Mouse (Mus musculus) CH12.LX (cell line): Measurements from ENCODE around the gene Il6st. TPM values are rescaled to one million over a fixed set of nuclear protein-coding genes. Genes with fewer than 3 reads are reported as not detected.

Experiments
- DNase-seq: peaks from one replicate; pipeline ENCODE4 v3.0.0-alpha.2; 2013; ENCODE audit errors: extremely low read depth
- H3K27ac ChIP-seq: 2 replicates; pipeline ENCODE4 v1.5.1; 2012; ENCODE audit warnings: low read depth, mild to moderate bottlenecking, control low read depth, moderate library complexity; ENCODE audit not compliant: insufficient read depth
- H3K27me3 ChIP-seq: replicated peaks from 2 replicates; pipeline ENCODE3; 2012; ENCODE audit warnings: inconsistent platforms
- H3K36me3 ChIP-seq, 2 experiments: replicated peaks in 1 of 2; 2 replicates each; pipeline versions ENCODE3 to v1.6.1; 2012; ENCODE audit warnings: inconsistent platforms in 1 of 2, low read length in 1 of 2, mild to moderate bottlenecking in 1 of 2, mixed read lengths in 1 of 2, moderate library complexity in 1 of 2; ENCODE audit not compliant: control insufficient read depth in 1 of 2, insufficient read depth in 1 of 2
- H3K4me1 ChIP-seq, 2 experiments: 2 replicates each; pipeline ENCODE4 v1.6.1; 2012; ENCODE audit warnings: inconsistent platforms in 1 of 2, moderate library complexity in 1 of 2; ENCODE audit not compliant: insufficient read depth in 2 of 2, control insufficient read depth in 1 of 2
- H3K4me2 ChIP-seq: 2 replicates; pipeline ENCODE4 v1.6.1; 2012; ENCODE audit warnings: low read depth, mild to moderate bottlenecking, control low read depth; ENCODE audit not compliant: poor library complexity, insufficient read depth, severe bottlenecking
- H3K4me3 ChIP-seq, 3 experiments: fragments of 150-350 bp in 1 of 3; sonication (generic) in 1 of 3; replicated peaks in 1 of 3; 2 replicates each; pipeline versions ENCODE3 to v1.5.1; 2011 to 2012; ENCODE audit warnings: low read depth in 2 of 3, low read length in 2 of 3, mild to moderate bottlenecking in 2 of 3, moderate library complexity in 2 of 3, control low read depth in 1 of 3, improper control_type of control experiment in 1 of 3, inconsistent platforms in 1 of 3, mixed read lengths in 1 of 3; ENCODE audit not compliant: poor library complexity in 1 of 3
- H3K79me2 ChIP-seq: replicated peaks from 2 replicates; pipeline ENCODE4 v1.6.1; 2012; ENCODE audit warnings: mild to moderate bottlenecking, moderate library complexity; ENCODE audit not compliant: control insufficient read depth, poor library complexity, insufficient read depth, severe bottlenecking; ENCODE audit errors: extremely low read depth
- H3K9ac ChIP-seq: 2 replicates; pipeline ENCODE4 v1.6.1; 2012; ENCODE audit warnings: low read depth, mild to moderate bottlenecking, control low read depth, moderate library complexity; ENCODE audit not compliant: insufficient read depth
- H3K9me3 ChIP-seq: replicated peaks from 2 replicates; pipeline ENCODE3; 2012; ENCODE audit warnings: low read length, inconsistent platforms, mixed read lengths
- BHLHE40 ChIP-seq: IDR thresholded peaks from 2 replicates; pipeline ENCODE4 v1.6.1; 2011; ENCODE audit warnings: mild to moderate bottlenecking, low read depth, low read length, improper control_type of control experiment
- CHD1 ChIP-seq: IDR thresholded peaks from 2 replicates; pipeline ENCODE4 v1.6.1; 2012; ENCODE audit warnings: low read depth, low read length, improper control_type of control experiment, inconsistent platforms
- CHD2 ChIP-seq: IDR thresholded peaks from 2 replicates; pipeline ENCODE4 v1.6.1; 2011; ENCODE audit warnings: low read length, improper control_type of control experiment
- CTCF ChIP-seq, 2 experiments: IDR thresholded peaks in 1 of 2; conservative IDR thresholded peaks in 1 of 2; 2 replicates each; pipeline ENCODE4 v1.5.1; 2011 to 2012; ENCODE audit warnings: low read depth in 2 of 2, low read length in 2 of 2, improper control_type of control experiment in 1 of 2, inconsistent platforms in 1 of 2, mild to moderate bottlenecking in 1 of 2, moderate library complexity in 1 of 2
- E2F4 ChIP-seq: IDR thresholded peaks from 2 replicates; pipeline ENCODE4 v1.6.1; 2011; ENCODE audit warnings: low read depth, low read length, improper control_type of control experiment; ENCODE audit not compliant: insufficient replicate concordance
- EP300 ChIP-seq: IDR thresholded peaks from 2 replicates; pipeline ENCODE4 v1.6.1; 2011; ENCODE audit warnings: low read length, improper control_type of control experiment
- ETS1 ChIP-seq: conservative IDR thresholded peaks from 2 replicates; pipeline ENCODE4 v1.6.1; 2012; ENCODE audit warnings: low read depth, mild to moderate bottlenecking, inconsistent platforms, low read length, improper control_type of control experiment, moderate library complexity
- HCFC1 ChIP-seq: IDR thresholded peaks from 2 replicates; pipeline ENCODE4 v1.6.1; 2012; ENCODE audit warnings: low read depth, mild to moderate bottlenecking, inconsistent platforms, low read length, improper control_type of control experiment
- IRF4 ChIP-seq: IDR thresholded peaks from 2 replicates; pipeline ENCODE4 v1.6.1; 2014; ENCODE audit warnings: low read depth, mild to moderate bottlenecking, inconsistent platforms, low read length, improper control_type of control experiment
- JUN ChIP-seq: IDR thresholded peaks from 2 replicates; pipeline ENCODE4 v1.6.1; 2011; ENCODE audit warnings: low read depth, mild to moderate bottlenecking, low read length, improper control_type of control experiment, moderate library complexity; ENCODE audit not compliant: insufficient read depth
- JUND ChIP-seq: conservative IDR thresholded peaks from 2 replicates; pipeline ENCODE4 v1.6.1; 2011; ENCODE audit warnings: low read depth, low read length, improper control_type of control experiment
- KAT2A ChIP-seq: IDR thresholded peaks from 2 replicates; pipeline ENCODE4 v1.6.1; 2012; ENCODE audit warnings: low read length, improper control_type of control experiment, inconsistent platforms; ENCODE audit not compliant: insufficient replicate concordance
- MAFK ChIP-seq: IDR thresholded peaks from 2 replicates; pipeline ENCODE4 v1.6.1; 2011; ENCODE audit warnings: low read length, improper control_type of control experiment; ENCODE audit not compliant: insufficient replicate concordance
- MAX ChIP-seq: IDR thresholded peaks from 2 replicates; pipeline ENCODE4 v1.6.1; 2011; ENCODE audit warnings: low read length, improper control_type of control experiment
- MAZ ChIP-seq: IDR thresholded peaks from 2 replicates; pipeline ENCODE4 v1.6.1; 2012; ENCODE audit warnings: low read depth, mild to moderate bottlenecking, inconsistent platforms, low read length, improper control_type of control experiment, moderate library complexity
- MEF2A ChIP-seq: IDR thresholded peaks from 2 replicates; pipeline ENCODE4 v1.6.1; 2014; ENCODE audit warnings: low read depth, mild to moderate bottlenecking, inconsistent platforms, low read length, improper control_type of control experiment, borderline replicate concordance
- MYC ChIP-seq: IDR thresholded peaks from 2 replicates; pipeline ENCODE4 v1.6.1; 2011; ENCODE audit warnings: low read depth, mild to moderate bottlenecking, improper control_type of control experiment, low read length
- NELFE ChIP-seq: IDR thresholded peaks from 2 replicates; pipeline ENCODE4 v1.6.1; 2011; ENCODE audit warnings: low read depth, low read length, improper control_type of control experiment
- NRF1 ChIP-seq: IDR thresholded peaks from 2 replicates; pipeline ENCODE4 v1.6.1; 2014; ENCODE audit warnings: low read depth, mild to moderate bottlenecking, inconsistent platforms, low read length, improper control_type of control experiment, moderate library complexity
- PAX5 ChIP-seq: IDR thresholded peaks from 2 replicates; pipeline ENCODE4 v1.6.1; 2012; ENCODE audit warnings: low read length, inconsistent platforms, mixed read lengths
- POLR2A ChIP-seq: IDR thresholded peaks from 2 replicates; pipeline ENCODE4 v1.6.1; 2011; ENCODE audit warnings: low read depth, mild to moderate bottlenecking, improper control_type of control experiment, low read length
- POLR2AphosphoS2 ChIP-seq: IDR thresholded peaks from 2 replicates; pipeline ENCODE4 v1.6.1; 2011; ENCODE audit warnings: low read depth, low read length, improper control_type of control experiment
- RCOR1 ChIP-seq: conservative IDR thresholded peaks from 2 replicates; pipeline ENCODE4 v1.6.1; 2012; ENCODE audit warnings: low read depth, mild to moderate bottlenecking, inconsistent platforms, low read length, improper control_type of control experiment
- TCF12 ChIP-seq: IDR thresholded peaks from 2 replicates; pipeline ENCODE4 v1.6.1; 2014; ENCODE audit warnings: low read depth, mild to moderate bottlenecking, inconsistent platforms, low read length, improper control_type of control experiment
- USF2 ChIP-seq: conservative IDR thresholded peaks from 2 replicates; pipeline ENCODE4 v1.6.1; 2011; ENCODE audit warnings: low read depth, low read length, improper control_type of control experiment
- ZC3H11A ChIP-seq: IDR thresholded peaks from 2 replicates; pipeline ENCODE4 v1.6.1; 2012; ENCODE audit warnings: low read depth, mild to moderate bottlenecking, inconsistent platforms, low read length, improper control_type of control experiment
- ZKSCAN1 ChIP-seq: IDR thresholded peaks from 2 replicates; pipeline ENCODE4 v1.6.1; 2012; ENCODE audit warnings: low read depth, inconsistent platforms, low read length, improper control_type of control experiment, borderline replicate concordance
- ZMIZ1 ChIP-seq: IDR thresholded peaks from 2 replicates; pipeline ENCODE4 v1.6.1; 2012; ENCODE audit warnings: low read depth, mild to moderate bottlenecking, inconsistent platforms, low read length, improper control_type of control experiment
- ZNF384 ChIP-seq: IDR thresholded peaks from 2 replicates; pipeline ENCODE4 v1.6.1; 2012; ENCODE audit warnings: low read depth, low read length, improper control_type of control experiment, inconsistent platforms
- dilution Hi-C: fragments of 300-500 bp; cut with MboI; formaldehyde crosslinking; loops from 2 replicates; pipeline ENCODE4 v1.14.3; 2020; ENCODE audit warnings: low sequenced_read_pairs; ENCODE audit not compliant: extremely low pct_unique_long_range_greater_than_20kb, extremely low pct_ligation_motif_present
- in situ Hi-C: fragments of 300-500 bp; cut with MboI; formaldehyde crosslinking; loops from 3 replicates; pipeline ENCODE4 v1.14.3; 2019; ENCODE audit warnings: low sequenced_read_pairs, low pct_ligation_motif_present, low pct_unique_long_range_greater_than_20kb, mixed read lengths
- polyA plus RNA-seq: library from polyadenylated mRNA; unstranded; fragments of >175 nt; gene quantifications from 2 replicates; pipeline ENCODE4 v1.2.1, GENCODE M21; 2012; ENCODE audit warnings: low read depth; ENCODE audit not compliant: insufficient read length
- total RNA-seq, 2 experiments: library from RNA; depleted of rRNA; stranded (reverse); fragments of 300-350 nt in 1 of 2; fragments of >200 nt in 1 of 2; gene quantifications; 2 replicates each; pipeline ENCODE4 v1.2.3; 2012 to 2014

Gene Il6st
- total and polyA plus RNA-seq, 3 experiments: 3.5 to 7.6 (median 5.7) TPM

DNA sequence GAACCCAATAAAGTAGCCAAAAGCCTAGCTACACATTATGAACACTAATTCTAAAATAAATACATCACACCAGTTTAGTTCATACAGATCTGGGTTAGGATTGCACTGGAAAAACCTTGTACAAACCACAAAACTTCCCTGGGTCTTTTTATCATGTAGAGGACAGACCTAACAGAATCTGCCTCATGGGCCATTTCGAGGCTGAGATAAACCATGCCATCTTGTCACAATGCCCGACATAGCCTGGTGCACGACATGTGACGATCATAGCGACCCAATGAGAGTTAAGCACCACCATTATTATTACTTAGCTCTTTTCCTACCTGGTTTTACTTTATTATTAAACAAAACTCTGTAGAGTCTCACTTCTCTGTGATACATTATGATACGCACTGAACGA lies 73.2 kb downstream of the Il6st start:
- peaks cover 8 to 10% of the 10 kb centered on the region in 2 experiments; a peak in 3 of 4 replicates for H3K4me1 ChIP-seq
- in situ Hi-C loops (loop anchor here (25.0 kb wide), 1 partner anchor 750 kb away; no protein-coding TSS in a partner anchor), dilution Hi-C loops (no loop called here)
- no peaks in the 10 kb centered on the region for H3K79me2 ChIP-seq
- H3K4me3 ChIP-seq: no peak overlapping the region
- H3K9me3 ChIP-seq: no peaks in the 10 kb centered on the region
- DNase-seq: no peak
- H3K36me3 ChIP-seq: no peaks in the 10 kb centered on the region
- H3K27me3 ChIP-seq: no peaks in the 10 kb centered on the region
- no peak overlapping the region for H3K9ac ChIP-seq
- TF ChIP-seq BHLHE40: no peak
- no peak for TF ChIP-seq CTCF (conservative IDR thresholded peaks at IDR 0.05 in 1 of 2, IDR thresholded peaks at IDR 0.05 in 1 of 2; ENCODE audit: low read depth in 2 of 2, low read length in 2 of 2)
- TF ChIP-seq CHD2: no peak
- no peak for TF ChIP-seq PAX5
- TF ChIP-seq ZNF384: no peak
- TF ChIP-seq USF2: no peak
- TF ChIP-seq E2F4: no peak
- no peak for TF ChIP-seq ZC3H11A
- no peak for TF ChIP-seq ZMIZ1
- no peak for TF ChIP-seq POLR2AphosphoS2
- TF ChIP-seq KAT2A: no peak
- TF ChIP-seq EP300: no peak
- TF ChIP-seq POLR2A: no peak
- TF ChIP-seq IRF4: no peak
- no peak for TF ChIP-seq MEF2A
- TF ChIP-seq MYC: no peak
- H3K4me2 ChIP-seq: no peak overlapping the region
- no peak overlapping the region for H3K27ac ChIP-seq

- dilution Hi-C loops: no loop called here
- DNase-seq: no peak
Measured at GRCm38 (mm10) chr13:112540616-112541015, 76.7 kb downstream of the Il6st start.

More at GRCm38 (mm10) chr13:112540616-112541015, 76.7 kb downstream of the Il6st start:
- H3K36me3 ChIP-seq: no peaks in the 10 kb centered on the region
- H3K79me2 ChIP-seq: no peaks in the 10 kb centered on the region
- no peak overlapping the region for H3K4me2 ChIP-seq
- H3K27ac ChIP-seq: no peak overlapping the region
- in situ Hi-C loops: loop anchor here (25.0 kb wide), 1 partner anchor 753 kb away; no protein-coding TSS in a partner anchor
- TF ChIP-seq MAFK (no peak), JUN (no peak), JUND (no peak), TCF12 (no peak), MEF2A (no peak), MAX (no peak), MAZ (no peak), BHLHE40 (no peak), NELFE (no peak), NRF1 (no peak), CHD1 (no peak), RCOR1 (no peak), ZKSCAN1 (no peak), ETS1 (no peak), HCFC1 (no peak), ZNF384 (no peak), CTCF (conservative IDR thresholded peaks at IDR 0.05 in 1 of 2, IDR thresholded peaks at IDR 0.05 in 1 of 2; ENCODE audit: low read depth in 2 of 2, low read length in 2 of 2) (no peak), POLR2A (no peak)
- no peak overlapping the region for H3K4me3 ChIP-seq
- H3K9me3 ChIP-seq: no peaks in the 10 kb centered on the region
- peaks cover 9 to 11% of the 10 kb centered on the region in 2 experiments for H3K4me1 ChIP-seq
- peaks cover 2% of the 10 kb centered on the region for H3K27me3 ChIP-seq
- no peak overlapping the region for H3K9ac ChIP-seq
